Mouse (Mus musculus): ENCODE results near the gene Fancc.

GRCm38 (mm10) chr13:63270191-63270590 lies 226.9 kb downstream of the Fancc start:
- TF ChIP-seq CTCF (IDR thresholded peaks at IDR 0.05; ENCODE audit: low read depth, low read length) (no peak), POLR2A (IDR thresholded peaks at IDR 0.05; ENCODE audit: extremely low read depth, insufficient read depth, low read length) (no peak)
